Mouse (Mus musculus) fibroblast of lung, adult 2 months (primary cell): ENCODE results near the gene 9930111J21Rik2.
"Not testable (repeated sequence)": the region's sequence is repeated elsewhere in the genome, so short reads cannot be mapped to it uniquely, and the experiment has no call there.

Experiments
- DNase-seq: peaks from one replicate; pipeline ENCODE4 v3.0.0-alpha.2; 2011; ENCODE audit warnings: low read depth

Gene 9930111J21Rik2

DNA sequence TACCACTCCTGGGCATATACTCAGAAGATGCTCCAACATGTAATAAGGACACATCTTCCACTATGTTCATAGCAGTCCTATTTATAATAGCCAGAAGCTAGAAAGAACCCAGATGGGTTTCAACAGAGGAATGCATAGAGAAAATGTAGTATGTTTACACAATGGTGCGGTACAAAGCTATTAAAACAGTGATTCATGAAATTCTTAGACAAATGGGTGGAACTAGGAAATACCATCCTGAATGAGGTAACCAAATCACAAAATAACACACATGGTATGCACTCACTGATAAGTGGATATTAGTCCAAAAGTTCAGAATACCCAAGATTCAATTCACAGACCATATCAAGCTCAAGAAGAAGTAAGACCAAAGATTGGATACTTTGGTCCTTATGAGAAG, 76.4 kb downstream of the 9930111J21Rik2 start:
- not testable (repeated sequence) for DNase-seq
